Mouse (Mus musculus) heart, postnatal 36 days (tissue): ENCODE results near the gene Sik3. TPM values are rescaled to one million over a fixed set of nuclear protein-coding genes. Genes with fewer than 3 reads are reported as not detected.
"Not testable (repeated sequence)": the region's sequence is repeated elsewhere in the genome, so short reads cannot be mapped to it uniquely, and the experiment has no call there.

Experiments used
- DNase-seq, 2 experiments: peaks; one replicate each; pipeline ENCODE4 v3.0.0; 2021 to 2022
- intact Hi-C: fragments of 180-260 bp; cut with DNase I; formaldehyde crosslinking; loops from one replicate; pipeline ENCODE4 v1.15.1; 2025
- total RNA-seq, 2 experiments: library from RNA; stranded (reverse); gene quantifications; 2 replicates each; pipeline ENCODE4 v1.2.3; 2021

The Sik3 gene
- total RNA-seq, 2 experiments from 2014 or later, result 75.9 to 76.1 TPM

GRCm38 (mm10) chr9:46142031-46142430, 129.4 kb downstream of the Sik3 start:
- DNase-seq, result no peak
- intact Hi-C loops, result no loop called here

GRCm38 (mm10) chr9:46142492-46142891, 129.9 kb downstream of the Sik3 start:
- intact Hi-C loops, result no loop called here
- no peak for DNase-seq

- DNase-seq, result no peak
- intact Hi-C loops, result no loop called here
Observed at GRCm38 (mm10) chr9:46144976-46145375, 132.4 kb downstream of the Sik3 start.

- intact Hi-C loops, result no loop called here
- DNase-seq, result no peak
Observed at GRCm38 (mm10) chr9:46146437-46146836, 133.8 kb downstream of the Sik3 start.

GRCm38 (mm10) chr9:46148723-46149122, 136.1 kb downstream of the Sik3 start:
- no peak for DNase-seq
- intact Hi-C loops, result no loop called here

- no peak for DNase-seq
Observed at GRCm38 (mm10) chr9:46149392-46149791, 136.8 kb downstream of the Sik3 start.

GRCm38 (mm10) chr9:46150116-46150515, 137.5 kb downstream of the Sik3 start:
- peak; percentile 42 to 58 for DNase-seq
- intact Hi-C loops, result loop anchor here (5.0 kb wide), 1 partner anchor 42 kb away; no protein-coding TSS in a partner anchor

More at GRCm38 (mm10) chr9:46149392-46149791, 136.8 kb downstream of the Sik3 start:
- intact Hi-C loops, result no loop called here

GRCm38 (mm10) chr9:46150890-46151703, 138.5 kb downstream of the Sik3 start:
- DNase-seq, result no peak
- intact Hi-C loops, result loop anchor here (5.0 kb wide), 1 partner anchor 41 kb away; no protein-coding TSS in a partner anchor

GRCm38 (mm10) chr9:46151704-46152040, 139.1 kb downstream of the Sik3 start:
- intact Hi-C loops, result loop anchor here (5.0 kb wide), 1 partner anchor 41 kb away; no protein-coding TSS in a partner anchor
- peak; percentile 34 to 39 for DNase-seq

- no peak for DNase-seq
Observed at GRCm38 (mm10) chr9:46152067-46153015, 139.7 kb downstream of the Sik3 start.

GRCm38 (mm10) chr9:46154469-46154868, 141.8 kb downstream of the Sik3 start:
- intact Hi-C loops, result loop anchor here (5.0 kb wide), 1 partner anchor 38 kb away; no protein-coding TSS in a partner anchor
- no peak for DNase-seq

More at GRCm38 (mm10) chr9:46152067-46153015, 139.7 kb downstream of the Sik3 start:
- intact Hi-C loops, result loop anchor here (5.0 kb wide), 1 partner anchor 40 kb away; no protein-coding TSS in a partner anchor

- intact Hi-C loops, result no loop called here
- DNase-seq, result no peak
Observed at GRCm38 (mm10) chr9:46155026-46155425, 142.4 kb downstream of the Sik3 start.

GRCm38 (mm10) chr9:46155818-46156217, 143.2 kb downstream of the Sik3 start:
- intact Hi-C loops, result not testable (repeated sequence)

GRCm38 (mm10) chr9:46156711-46157110, 144.1 kb downstream of the Sik3 start:
- no peak for DNase-seq
- intact Hi-C loops, result no loop called here

More at GRCm38 (mm10) chr9:46155818-46156217, 143.2 kb downstream of the Sik3 start:
- DNase-seq, result not testable (repeated sequence)

GRCm38 (mm10) chr9:46158273-46158813, 145.7 kb downstream of the Sik3 start:
- DNase-seq, result no peak
- intact Hi-C loops, result no loop called here

GRCm38 (mm10) chr9:46163430-46163829, 150.8 kb downstream of the Sik3 start:
- intact Hi-C loops, result no loop called here
- no peak for DNase-seq

GRCm38 (mm10) chr9:46168802-46169201, 156.2 kb downstream of the Sik3 start:
- intact Hi-C loops, result no loop called here
- DNase-seq, result no peak

GRCm38 (mm10) chr9:46172251-46172650, 159.6 kb downstream of the Sik3 start:
- intact Hi-C loops, result no loop called here
- no peak for DNase-seq

GRCm38 (mm10) chr9:46172953-46173352, 160.3 kb downstream of the Sik3 start:
- intact Hi-C loops, result no loop called here

GRCm38 (mm10) chr9:46173919-46174318, 161.3 kb downstream of the Sik3 start:
- intact Hi-C loops, result no loop called here
- DNase-seq, result no peak

More at GRCm38 (mm10) chr9:46172953-46173352, 160.3 kb downstream of the Sik3 start:
- no peak for DNase-seq
